Mouse (Mus musculus): ENCODE data around the gene Klhdc9. TPM values are rescaled to one million over a fixed set of nuclear protein-coding genes. Genes with fewer than 3 reads are reported as not detected.
A peak's percentile ranks its signal among the peaks of the same experiment; 100 is the strongest.

The Klhdc9 gene
- polyA plus RNA-seq, 1 experiment from 2014 or later: 1.0 TPM

- no peak for DNase-seq
- H3K4me2 ChIP-seq: peak overlapping the region; percentile 86
- peaks cover 40% of the 10 kb centered on the region for H3K36me3 ChIP-seq (ENCODE audit: insufficient read depth)
- peak overlapping the region; percentile 87 for H3K4me3 ChIP-seq (ENCODE audit: low read depth, low read length)
- no peak overlapping the region for H3K27ac ChIP-seq (ENCODE audit: low read depth)
- H3K4me1 ChIP-seq (ENCODE audit: insufficient read depth): 0 out of 2 replicates have a peak, but pooled peaks cover 3% of the 10 kb centered on the region
- no peak for ATAC-seq (ENCODE audit: insufficient read depth)
- peak overlapping the region; percentile 81 for H3K9ac ChIP-seq
- H3K27me3 ChIP-seq (ENCODE audit: insufficient read depth, low read length): no peaks in the 10 kb centered on the region
- H3K9me3 ChIP-seq (ENCODE audit: low read depth, low read length): 0 out of 2 replicates have a peak, but pooled peaks cover 2% of the 10 kb centered on the region
- WGBS: 69% methylated on average over 9 of the region's 9 CpGs
- TF ChIP-seq CTCF (IDR thresholded peaks at IDR 0.05; ENCODE audit: low read depth): no peak
Observed at GRCm38 (mm10) chr1:171344715-171345114, 15.9 kb downstream of the Klhdc9 start.

- Histone ChIP-seq H3K27me3 (ENCODE audit: insufficient read depth, low read length) (no peaks in the 10 kb centered on the region), H3K9ac (no peak overlapping the region), H3K4me3 (ENCODE audit: low read depth, low read length) (no peak overlapping the region), H3K4me2 (peak overlapping the region; percentile 86), H3K4me1 (ENCODE audit: insufficient read depth) (0 out of 2 replicates have a peak, but pooled peaks cover 3% of the 10 kb centered on the region), H3K27ac (ENCODE audit: low read depth) (no peak overlapping the region), H3K9me3 (ENCODE audit: low read depth, low read length) (0 out of 2 replicates have a peak, but pooled peaks cover 2% of the 10 kb centered on the region), H3K36me3 (ENCODE audit: insufficient read depth) (peaks cover 44% of the 10 kb centered on the region)
- WGBS: 79% methylated on average over 9 of the region's 9 CpGs
- DNase-seq (peak; percentile 46), ATAC-seq (ENCODE audit: insufficient read depth) (no peak)
- TF ChIP-seq CTCF (IDR thresholded peaks at IDR 0.05; ENCODE audit: low read depth): 0 out of 2 replicates have a peak, but pooled peaks have one; percentile 17
Observed at GRCm38 (mm10) chr1:171343922-171344677, 16.5 kb downstream of the Klhdc9 start.

DNA sequence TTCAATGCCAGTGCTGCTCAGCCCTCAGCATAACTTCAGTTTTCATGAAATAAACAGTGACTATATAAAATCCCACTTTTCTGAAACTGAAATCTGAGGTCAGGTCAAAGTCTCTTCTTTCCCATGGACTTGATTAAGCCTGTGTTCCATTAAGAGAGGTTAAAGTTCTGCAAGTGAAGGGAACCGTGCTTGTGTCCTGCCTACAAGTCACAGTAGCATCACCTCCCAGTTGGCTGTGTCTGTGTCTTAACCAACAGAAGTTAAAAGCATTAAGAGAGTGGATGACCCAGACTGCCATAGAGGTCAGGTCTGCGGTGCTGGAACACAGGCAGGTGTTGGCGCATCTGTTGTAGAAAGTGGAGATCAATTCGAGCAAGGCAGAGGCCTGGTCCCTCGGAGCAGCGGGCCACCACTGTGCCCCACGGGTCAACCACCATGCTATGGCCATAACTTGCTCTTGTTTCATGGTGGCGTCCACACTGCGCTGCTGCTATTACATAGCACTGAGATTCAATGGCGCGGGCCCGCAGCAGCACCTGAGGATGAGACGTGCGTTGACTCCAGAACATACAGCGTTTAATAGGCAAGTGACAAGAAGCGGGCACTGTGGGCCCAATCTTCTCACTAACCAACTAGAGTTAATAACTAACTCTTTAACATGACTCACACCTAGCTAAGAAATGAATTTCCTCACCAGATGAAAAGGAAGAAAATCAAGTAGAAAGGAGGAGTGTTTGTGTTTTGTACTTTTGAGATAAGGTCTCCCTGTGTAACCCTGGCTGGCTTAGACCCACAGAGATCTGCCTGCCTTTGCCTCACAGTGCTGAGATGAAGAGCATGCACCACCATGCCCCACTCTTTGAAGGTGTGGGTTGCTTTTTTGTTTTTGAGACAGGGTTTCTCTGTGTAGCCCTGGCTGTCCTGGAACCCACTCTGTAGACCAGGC lies 18.1 kb downstream of the Klhdc9 start:
- Histone ChIP-seq H3K4me1 (ENCODE audit: insufficient read depth) (0 out of 2 replicates have a peak, but pooled peaks cover 3% of the 10 kb centered on the region), H3K27me3 (ENCODE audit: insufficient read depth, low read length) (no peaks in the 10 kb centered on the region), H3K27ac (ENCODE audit: low read depth) (no peak overlapping the region), H3K4me3 (ENCODE audit: low read depth, low read length) (no peak overlapping the region), H3K4me2 (no peak overlapping the region), H3K9me3 (ENCODE audit: low read depth, low read length) (0 out of 2 replicates have a peak, but pooled peaks cover 2% of the 10 kb centered on the region), H3K9ac (no peak overlapping the region), H3K36me3 (ENCODE audit: insufficient read depth) (peaks cover 57% of the 10 kb centered on the region)
- no peak for TF ChIP-seq CTCF (IDR thresholded peaks at IDR 0.05; ENCODE audit: low read depth)
- DNase-seq (no peak), ATAC-seq (ENCODE audit: insufficient read depth) (no peak)
- 89% methylated on average over 16 of the region's 16 CpGs for WGBS

DNA sequence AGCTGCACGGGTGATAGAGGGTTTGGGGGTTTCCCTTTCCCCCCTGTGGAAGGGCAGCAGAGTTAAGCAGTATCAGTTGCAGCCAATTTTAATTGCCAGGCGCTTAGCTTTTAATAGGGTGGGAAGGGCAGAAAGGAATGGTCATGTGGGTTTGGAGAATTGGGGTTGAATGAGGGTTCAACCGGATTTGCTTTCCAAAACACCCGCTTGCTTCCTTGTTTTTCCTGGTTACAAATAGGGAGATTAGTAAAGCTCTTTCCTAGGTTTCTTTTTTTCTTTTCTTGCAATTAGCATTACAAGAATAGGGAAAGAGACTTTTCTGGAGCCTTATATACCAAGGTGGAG lies 30.4 kb downstream of the Klhdc9 start:
- Histone ChIP-seq H3K9ac (peak overlapping the region; percentile 83), H3K27me3 (ENCODE audit: insufficient read depth, low read length) (no peaks in the 10 kb centered on the region), H3K4me3 (ENCODE audit: low read depth, low read length) (peak overlapping the region; percentile 78), H3K4me1 (ENCODE audit: insufficient read depth) (0 out of 2 replicates have a peak, but pooled peaks cover 5% of the 10 kb centered on the region), H3K36me3 (ENCODE audit: insufficient read depth) (peaks cover 18% of the 10 kb centered on the region), H3K9me3 (ENCODE audit: low read depth, low read length) (no peaks in the 10 kb centered on the region), H3K27ac (ENCODE audit: low read depth) (peak overlapping the region; percentile 98), H3K4me2 (peak overlapping the region; percentile 86)
- ATAC-seq (ENCODE audit: insufficient read depth) (no peak), DNase-seq (peak; percentile 57)
- WGBS: under 1% methylated on average over 4 of the region's 4 CpGs
- no peak for TF ChIP-seq CTCF (IDR thresholded peaks at IDR 0.05; ENCODE audit: low read depth)

GRCm38 (mm10) chr1:171329433-171330215 lies 31.0 kb downstream of the Klhdc9 start:
- under 1% methylated on average over 57 of the region's 61 CpGs for whole genome bisulfite sequencing
- Histone ChIP-seq H3K27ac (ENCODE audit: low read depth) (peak overlapping the region; percentile 98), H3K27me3 (ENCODE audit: insufficient read depth, low read length) (no peaks in the 10 kb centered on the region), H3K4me1 (ENCODE audit: insufficient read depth) (0 out of 2 replicates have a peak, but pooled peaks cover 5% of the 10 kb centered on the region), H3K36me3 (ENCODE audit: insufficient read depth) (peaks cover 22% of the 10 kb centered on the region), H3K9me3 (ENCODE audit: low read depth, low read length) (no peaks in the 10 kb centered on the region), H3K4me2 (peak overlapping the region; percentile 86), H3K9ac (peak overlapping the region; percentile 83), H3K4me3 (ENCODE audit: low read depth, low read length) (peak overlapping the region; percentile 78)
- ATAC-seq (ENCODE audit: insufficient read depth): peak; percentile 93
- DNase-seq: peak; percentile 92
- TF ChIP-seq CTCF (IDR thresholded peaks at IDR 0.05; ENCODE audit: low read depth): no peak

GRCm38 (mm10) chr1:171328839-171329432 lies 31.7 kb downstream of the Klhdc9 start, which contains the start of gene Dedd:
Dedd (plus strand) TSS chr1:171329145.
- TF ChIP-seq CTCF (IDR thresholded peaks at IDR 0.05; ENCODE audit: low read depth): no peak
- Histone ChIP-seq H3K9me3 (ENCODE audit: low read depth, low read length) (no peaks in the 10 kb centered on the region), H3K36me3 (ENCODE audit: insufficient read depth) (peaks cover 19% of the 10 kb centered on the region), H3K4me2 (peak within 1 kb of the TSS; percentile 86), H3K4me3 (ENCODE audit: low read depth, low read length) (peak within 1 kb of the TSS; percentile 78), H3K27me3 (ENCODE audit: insufficient read depth, low read length) (no peaks in the 10 kb centered on the region), H3K9ac (peak within 1 kb of the TSS; percentile 83), H3K27ac (ENCODE audit: low read depth) (peak within 1 kb of the TSS; percentile 98), H3K4me1 (ENCODE audit: insufficient read depth) (0 out of 2 replicates have a peak, but pooled peaks cover 5% of the 10 kb centered on the region)
- under 1% methylated on average over 48 of the region's 48 CpGs for WGBS
- DNase-seq (peak; percentile 94), ATAC-seq (ENCODE audit: insufficient read depth) (peak; percentile 93)
